Mouse (Mus musculus): ENCODE measurements around the gene Dock10.

The Dock10 gene

GRCm38 (mm10) chr1:80451914-80452549 lies 306.3 kb downstream of the Dock10 start:
- DNase-seq, result no peak
